ENCODE assay signal across 21 mouse cellular contexts in the genomic region with DNA sequence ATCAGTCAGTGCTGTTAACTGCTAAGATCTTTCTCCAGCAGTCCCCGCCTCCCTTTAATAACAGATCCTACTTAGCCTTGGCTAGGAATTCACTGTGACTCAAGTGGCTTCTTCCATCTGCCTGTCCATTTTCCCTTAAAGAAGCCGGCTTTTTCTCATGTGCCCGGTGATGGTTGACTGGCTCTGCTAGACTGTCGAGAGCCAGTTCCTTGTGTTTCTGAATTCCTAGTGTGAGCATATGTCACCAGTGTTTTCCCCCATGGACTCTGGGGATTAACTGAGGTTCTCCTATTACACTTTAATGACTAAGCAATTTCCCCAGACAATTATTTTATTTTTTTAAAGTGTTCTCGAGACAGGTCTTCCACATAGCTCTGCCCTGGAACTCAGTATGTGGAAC. TPM values are rescaled to one million over a fixed set of nuclear protein-coding genes. Genes with fewer than 3 reads are reported as not detected.
DNase-seq lines count a peak whose midpoint lies in the region; ATAC-seq lines count a peak whose summit lies in the region.
"Had no signal": no experiment of that assay in that cellular context is flagged by ENCODE, and none has a peak within 500 bp of the region (broad histone marks: within the 10 kb centered on the region; RNA-seq: fewer than 3 reads in every experiment).

No protein-coding gene starts in this region.

- H3K4me3 ChIP-seq in hindbrain, embryonic 12.5 days = no peak overlapping the region
- H3K4me3 ChIP-seq in hindbrain, embryonic 16.5 days (ENCODE audit: low read length) = no peak overlapping the region
- H3K4me3 ChIP-seq: erythroblast, embryonic 14.5 days; left cerebral cortex, adult 2 months; midbrain, embryonic 15.5 days; stomach, embryonic 15.5 days had no signal

- DNase-seq in 3T3-L1 (ENCODE audit: low read depth, low spot score) (peak; percentile 91), NIH3T3 (ENCODE audit: low read depth) (peak; percentile 70)
- DNase-seq in fibroblast of lung, adult 2 months (ENCODE audit: low read depth) = peak; percentile 42
- DNase-seq in frontal cortex, adult 2 months (ENCODE audit: extremely low spot score in 1 of 2, low spot score in 1 of 2) = no peak
- DNase-seq in heart, adult 8-10 months (ENCODE audit: low spot score) = no peak
- DNase-seq: cerebellum, adult 8-10 months; forebrain, postnatal 0 days; gastrocnemius, postnatal 36 days; heart, postnatal 36 days; right cerebral cortex, adult 18-20 months; spleen, adult 18-20 months had no signal

- peaks cover 25% of the 10 kb centered on the region for H3K36me3 ChIP-seq in hindbrain, embryonic 12.5 days
- H3K36me3 ChIP-seq in hindbrain, embryonic 16.5 days (ENCODE audit: control insufficient read depth, insufficient read depth, low read length) = peaks cover 11% of the 10 kb centered on the region

- peaks cover 11% of the 10 kb centered on the region; the same call in 1 of the 2 replicates for H3K4me1 ChIP-seq in hindbrain, embryonic 12.5 days
- no peaks in the 10 kb centered on the region for H3K4me1 ChIP-seq in hindbrain, embryonic 16.5 days (ENCODE audit: control insufficient read depth, insufficient read depth, low read depth, low read length)
- H3K4me1 ChIP-seq: midbrain, embryonic 15.5 days had no signal

- no peaks in the 10 kb centered on the region; the same call in 1 of the 2 replicates for H3K9me3 ChIP-seq in hindbrain, embryonic 12.5 days (replicated peaks)
- no peaks in the 10 kb centered on the region for H3K9me3 ChIP-seq in hindbrain, embryonic 16.5 days (ENCODE audit: control insufficient read depth, low read length)
- H3K9me3 ChIP-seq: G1E; midbrain, embryonic 15.5 days; stomach, embryonic 15.5 days had no signal

- whole genome bisulfite sequencing in hindbrain, embryonic 12.5 days = 77% methylated on average over 5 of the region's 5 CpGs
- WGBS in hindbrain, embryonic 16.5 days = 65% methylated on average over 5 of the region's 5 CpGs

- no peak for ATAC-seq in hindbrain, embryonic 12.5 days (ENCODE audit: low FRiP score)
- no peak for ATAC-seq in hindbrain, embryonic 16.5 days
- ATAC-seq: CD4-positive, CD25-positive, alpha-beta regulatory T cell, adult 4 months; forebrain, postnatal 0 days; midbrain, embryonic 15.5 days had no signal

- H3K4me2 ChIP-seq in hindbrain, embryonic 12.5 days (replicated peaks) = no peak overlapping the region
- no peak overlapping the region for H3K4me2 ChIP-seq in hindbrain, embryonic 16.5 days (ENCODE audit: low read length)
- H3K4me2 ChIP-seq: heart, embryonic 11.5 days; midbrain, embryonic 15.5 days; stomach, embryonic 15.5 days had no signal

- H3K9ac ChIP-seq in hindbrain, embryonic 12.5 days = no peak overlapping the region
- no peak overlapping the region for H3K9ac ChIP-seq in hindbrain, embryonic 16.5 days (ENCODE audit: low read depth, low read length)
- H3K9ac ChIP-seq: forebrain, postnatal 0 days; liver, embryonic 14.5 days; midbrain, embryonic 15.5 days; stomach, embryonic 15.5 days had no signal

- 0 out of 2 replicates have a peak overlapping the region, but pooled peaks have one; percentile 30 for H3K27ac ChIP-seq in hindbrain, embryonic 12.5 days
- no peak overlapping the region for H3K27ac ChIP-seq in hindbrain, embryonic 16.5 days (ENCODE audit: low read depth, low read length)
- H3K27ac ChIP-seq: left cerebral cortex, adult 2 months; liver, embryonic 14.5 days; midbrain, embryonic 15.5 days; stomach, embryonic 15.5 days had no signal

- H3K27me3 ChIP-seq in hindbrain, embryonic 12.5 days = no peaks in the 10 kb centered on the region
- H3K27me3 ChIP-seq in hindbrain, embryonic 16.5 days (replicated peaks; ENCODE audit: control insufficient read depth, insufficient read depth, low read length) = no peaks in the 10 kb centered on the region
- H3K27me3 ChIP-seq: midbrain, embryonic 15.5 days; stomach, embryonic 15.5 days had no signal

RNA-seq across cellular contexts. Expression of gene Sync, which starts 16.0 kb away (rescaled TPM):
- 1.7 and 1.8 TPM in 2 replicates for polyA plus RNA-seq in hindbrain, embryonic 12.5 days (2016; fragmentation: Nextera tagmentation; extraction: Ambion mirVana)
- polyA plus RNA-seq in hindbrain, embryonic 16.5 days (2015; fragmentation: Nextera tagmentation; extraction: Ambion mirVana) = 1.7 and 1.9 TPM in 2 replicates
- polyA plus RNA-seq in frontal cortex, adult 2 months (2012; rRNA removed) = 1.3 TPM in 2 replicates
- 10 to 100 TPM; 19.5 to 31.7 (median 25.4) TPM for total RNA-seq in heart, adult 8-10 months (2022)
- polyA plus RNA-seq: erythroblast, embryonic 14.5 days had no signal

RNA-seq across cellular contexts. Expression of gene Rbbp4, which starts 31.8 kb away (rescaled TPM):
- 465 and 467 TPM in 2 replicates for polyA plus RNA-seq in hindbrain, embryonic 12.5 days (2016; fragmentation: Nextera tagmentation; extraction: Ambion mirVana)
- polyA plus RNA-seq in hindbrain, embryonic 16.5 days (2015; fragmentation: Nextera tagmentation; extraction: Ambion mirVana) = 238 and 242 TPM in 2 replicates
- 59.1 and 61.4 TPM in 2 replicates for polyA plus RNA-seq in frontal cortex, adult 2 months (2012; rRNA removed)
- total RNA-seq in heart, adult 8-10 months (2022) = 10 to 100 TPM; 57.2 to 73.7 (median 65.6) TPM

RNA-seq across cellular contexts. Expression of gene Zbtb8os, which starts 32.1 kb away (rescaled TPM):
- polyA plus RNA-seq in hindbrain, embryonic 12.5 days (2016; fragmentation: Nextera tagmentation; extraction: Ambion mirVana) = 33.3 and 33.8 TPM in 2 replicates
- 15.1 and 21.3 TPM in 2 replicates for polyA plus RNA-seq in hindbrain, embryonic 16.5 days (2015; fragmentation: Nextera tagmentation; extraction: Ambion mirVana)
- polyA plus RNA-seq in frontal cortex, adult 2 months (2012; rRNA removed) = 31.1 and 32.0 TPM in 2 replicates
- 10 to 100 TPM; 20.6 to 30.7 (median 27.4) TPM for total RNA-seq in heart, adult 8-10 months (2022)

RNA-seq across cellular contexts. Expression of gene C77080, which starts 42.2 kb away (rescaled TPM):
- polyA plus RNA-seq in hindbrain, embryonic 12.5 days (2016; fragmentation: Nextera tagmentation; extraction: Ambion mirVana) = 6.0 and 6.4 TPM in 2 replicates
- 7.0 and 10.8 TPM in 2 replicates for polyA plus RNA-seq in hindbrain, embryonic 16.5 days (2015; fragmentation: Nextera tagmentation; extraction: Ambion mirVana)
- 7.5 and 9.2 TPM in 2 replicates for polyA plus RNA-seq in frontal cortex, adult 2 months (2012; rRNA removed)
- 1 to 10 TPM; 2.8 to 4.0 (median 3.2) TPM for total RNA-seq in heart, adult 8-10 months (2022)

Comparison
In these comparisons a context has a peak if more than half of its experiments do, and no peak if none do; other contexts are left out.
1. DNase-seq: peak in 3T3-L1 (single experiment), NIH3T3 (single experiment) and fibroblast of lung, adult 2 months (single experiment); none in frontal cortex, adult 2 months (0 of 2) and heart, adult 8-10 months (single experiment).